Mouse (Mus musculus) bone marrow macrophage, adult 2 months (primary cell): ENCODE data around the gene A630001G21Rik. TPM values are rescaled to one million over a fixed set of nuclear protein-coding genes. Genes with fewer than 3 reads are reported as not detected.
"Not testable (repeated sequence)": the region's sequence is repeated elsewhere in the genome, so short reads cannot be mapped to it uniquely, and the experiment has no call there.

Source experiments
- H3K27ac ChIP-seq: 2 replicates; pipeline ENCODE4 v1.5.1; 2012; ENCODE audit warnings: low read depth, low read length; ENCODE audit not compliant: insufficient read depth
- H3K4me1 ChIP-seq: 2 replicates; pipeline ENCODE4 v1.6.1; 2012; ENCODE audit warnings: low read length; ENCODE audit not compliant: control insufficient read depth, insufficient read depth
- H3K4me3 ChIP-seq: 2 replicates; pipeline ENCODE4 v1.5.1; 2012; ENCODE audit warnings: mild to moderate bottlenecking, low read length, moderate library complexity; ENCODE audit not compliant: insufficient read depth
- CTCF ChIP-seq: IDR thresholded peaks from 2 replicates; pipeline ENCODE4 v1.5.1; 2012; ENCODE audit warnings: low read depth, mild to moderate bottlenecking, low read length, moderate library complexity
- POLR2A ChIP-seq: IDR thresholded peaks from 2 replicates; pipeline ENCODE4 v1.6.1; 2012; ENCODE audit warnings: mild to moderate bottlenecking, low read depth, low read length, borderline replicate concordance
- polyA plus RNA-seq: library from polyadenylated mRNA; stranded (reverse); fragments of >200 nt; gene quantifications from 2 replicates; pipeline ENCODE4 v1.2.4, GENCODE M21; 2012; ENCODE audit not compliant: missing spikeins, insufficient read depth, insufficient read length

The A630001G21Rik gene
- polyA plus RNA-seq = 110 and 111 TPM in 2 replicates

DNA sequence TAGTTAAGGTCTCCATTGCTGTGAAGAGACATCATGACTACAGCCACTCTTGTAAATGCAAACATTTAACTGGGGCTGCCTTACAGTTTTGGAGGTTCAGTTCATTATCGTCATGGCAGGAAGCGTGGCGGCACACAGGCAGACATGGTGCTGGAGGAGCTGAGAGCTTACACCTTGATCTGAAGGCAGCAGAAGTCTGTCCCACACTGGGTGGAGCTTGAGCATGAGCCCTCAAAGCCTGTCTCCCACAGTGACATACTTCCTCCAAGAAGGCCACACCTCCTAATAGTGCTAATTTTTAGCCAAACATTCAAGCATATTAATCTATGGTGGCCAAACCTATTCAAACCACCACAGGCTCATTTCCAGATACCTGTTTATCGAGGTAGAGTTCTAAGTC lies at the start of gene A630001G21Rik:
Gene A630001G21Rik, minus strand, starts transcription at position 208 of the 400 bp plus-strand sequence.
- Histone ChIP-seq H3K27ac (peak within 1 kb of the TSS; percentile 39), H3K4me3 (no peak within 1 kb of the TSS), H3K4me1 (peaks cover 54% of the 10 kb centered on the region)
- TF ChIP-seq CTCF (no peak), POLR2A (no peak)

DNA sequence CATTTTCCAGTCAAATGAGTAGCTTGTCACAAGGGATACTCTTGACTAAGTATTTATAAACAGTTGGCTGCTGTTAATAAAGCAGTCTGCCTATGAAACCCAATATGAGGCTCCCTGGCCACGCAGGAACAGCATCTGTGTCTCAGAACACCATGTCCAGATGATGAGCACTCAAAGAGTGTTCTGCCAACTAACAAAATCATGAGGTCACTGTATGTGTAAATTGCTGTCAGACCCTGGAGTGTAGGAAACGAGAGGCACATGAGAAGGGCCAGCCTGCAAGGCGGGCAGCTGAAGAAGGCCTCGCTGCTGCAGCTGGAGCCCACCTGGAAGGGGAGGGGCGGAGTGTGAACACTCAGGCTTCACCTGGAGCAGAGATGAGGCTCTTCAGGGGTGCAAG lies 48.7 kb upstream of the A630001G21Rik start:
- Histone ChIP-seq H3K4me3 (no peak overlapping the region), H3K27ac (peak overlapping the region; percentile 7; the same call in 1 of the 2 replicates), H3K4me1 (peaks cover 42% of the 10 kb centered on the region)
- TF ChIP-seq POLR2A (no peak), CTCF (no peak)

DNA sequence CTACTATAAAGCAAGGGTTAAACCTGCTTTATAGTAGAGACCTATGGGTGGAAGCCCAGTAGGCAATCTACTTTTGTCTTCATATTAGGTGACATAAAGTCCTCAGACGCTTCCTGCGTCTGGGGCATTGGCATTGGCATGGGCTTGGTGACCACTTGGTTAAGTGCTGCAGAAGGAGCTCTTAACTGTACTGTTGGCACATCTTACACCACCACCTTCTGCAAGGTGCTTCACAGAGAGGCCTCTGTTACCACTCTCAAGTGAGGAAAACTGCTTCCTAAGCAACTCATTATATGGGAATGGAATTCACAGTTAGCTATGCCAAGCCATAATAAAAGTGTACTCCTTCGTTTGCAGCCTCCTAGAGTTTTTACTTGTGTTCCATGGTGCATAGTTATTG lies 46.5 kb upstream of the A630001G21Rik start:
- TF ChIP-seq POLR2A = no peak
- TF ChIP-seq CTCF = no peak
- Histone ChIP-seq H3K27ac (no peak overlapping the region), H3K4me1 (peaks cover 34% of the 10 kb centered on the region), H3K4me3 (no peak overlapping the region)

DNA sequence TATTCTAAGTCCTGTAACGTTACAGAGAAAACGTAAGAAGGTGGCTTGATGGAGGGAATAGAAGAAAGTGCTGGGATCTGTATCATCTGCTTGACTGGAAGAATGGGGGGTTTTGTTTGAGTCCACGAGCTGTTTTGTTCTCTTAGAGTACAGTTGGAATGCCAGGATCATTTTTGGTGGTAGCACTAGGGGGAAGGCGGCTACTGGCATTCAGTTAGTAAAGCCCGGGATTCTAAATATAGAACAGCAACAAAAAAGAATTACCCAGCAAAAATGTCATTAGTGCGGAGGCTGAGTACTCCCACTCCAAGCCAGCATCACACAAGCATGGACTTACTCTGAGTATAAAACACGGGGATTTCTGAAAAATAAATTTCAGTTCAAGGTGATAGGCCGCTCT lies 43.8 kb upstream of the A630001G21Rik start:
- TF ChIP-seq CTCF (no peak), POLR2A (no peak)
- no peak overlapping the region for H3K4me3 ChIP-seq
- H3K4me1 ChIP-seq = peaks cover 19% of the 10 kb centered on the region
- no peak overlapping the region for H3K27ac ChIP-seq

DNA sequence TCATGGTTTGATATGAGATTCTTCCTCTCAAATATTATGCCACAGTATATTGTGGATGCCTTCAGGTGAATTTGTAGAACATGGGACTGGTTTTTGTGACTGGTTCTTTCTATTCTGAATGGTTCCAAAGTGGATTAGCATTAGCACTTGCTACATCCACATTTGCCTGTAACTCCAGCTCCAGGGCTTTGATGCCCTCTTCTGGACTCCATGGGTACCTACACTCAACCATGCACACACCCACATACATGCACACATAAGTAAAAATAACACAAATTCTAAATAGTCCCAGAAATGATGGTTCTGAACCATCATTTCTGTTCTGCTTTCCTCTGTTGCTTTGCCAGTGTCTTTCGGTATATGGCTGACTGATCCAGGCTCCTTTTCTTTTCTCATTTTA lies 41.3 kb upstream of the A630001G21Rik start:
- H3K4me1 ChIP-seq = peaks cover 13% of the 10 kb centered on the region
- H3K4me3 ChIP-seq = no peak overlapping the region
- TF ChIP-seq CTCF = no peak
- TF ChIP-seq POLR2A = no peak
- H3K27ac ChIP-seq = no peak overlapping the region

DNA sequence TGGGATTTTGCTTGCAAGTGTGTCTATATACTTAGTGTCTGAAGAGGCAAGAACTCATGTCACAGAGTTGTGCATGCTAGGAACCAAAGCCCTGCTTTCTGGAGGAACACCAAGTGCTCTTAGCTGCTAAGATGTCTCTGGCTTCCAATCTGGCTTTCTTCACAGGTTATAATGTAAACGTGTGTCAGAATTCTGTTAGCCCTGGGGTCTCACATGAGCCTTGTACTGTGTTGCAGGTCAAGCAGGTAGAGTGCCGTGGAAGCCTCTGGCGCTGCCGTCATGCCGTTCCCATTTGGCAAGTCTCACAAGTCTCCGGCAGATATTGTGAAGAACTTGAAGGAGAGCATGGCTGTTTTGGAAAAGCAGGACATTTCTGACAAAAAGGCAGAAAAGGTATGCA lies 39.7 kb upstream of the A630001G21Rik start:
- Histone ChIP-seq H3K27ac (no peak overlapping the region), H3K4me1 (peaks cover 28% of the 10 kb centered on the region), H3K4me3 (no peak overlapping the region)
- no peak for TF ChIP-seq POLR2A

DNA sequence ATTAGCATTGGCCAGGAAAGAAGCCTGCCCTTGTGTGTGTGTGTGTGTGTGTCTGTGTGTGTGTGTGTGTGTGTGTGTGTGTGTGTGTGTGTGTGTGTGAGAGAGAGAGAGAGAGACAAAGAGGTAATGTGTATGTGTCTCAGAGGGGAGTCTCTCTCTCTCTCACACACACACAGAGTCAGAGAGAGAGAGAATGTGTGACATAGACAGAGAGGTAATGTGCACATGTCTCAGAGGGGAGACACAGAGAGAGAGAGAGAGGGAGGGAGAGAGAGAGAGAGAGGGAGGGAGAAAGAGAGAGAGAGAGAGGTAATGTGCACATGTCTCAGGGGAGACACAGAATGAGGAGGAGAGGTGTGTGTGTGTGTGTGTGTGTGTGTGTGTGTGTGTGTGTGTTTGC lies 35.8 kb upstream of the A630001G21Rik start:
- H3K4me3 ChIP-seq, H3K27ac ChIP-seq: not testable (repeated sequence)
- peaks cover 52% of the 10 kb centered on the region for H3K4me1 ChIP-seq

DNA sequence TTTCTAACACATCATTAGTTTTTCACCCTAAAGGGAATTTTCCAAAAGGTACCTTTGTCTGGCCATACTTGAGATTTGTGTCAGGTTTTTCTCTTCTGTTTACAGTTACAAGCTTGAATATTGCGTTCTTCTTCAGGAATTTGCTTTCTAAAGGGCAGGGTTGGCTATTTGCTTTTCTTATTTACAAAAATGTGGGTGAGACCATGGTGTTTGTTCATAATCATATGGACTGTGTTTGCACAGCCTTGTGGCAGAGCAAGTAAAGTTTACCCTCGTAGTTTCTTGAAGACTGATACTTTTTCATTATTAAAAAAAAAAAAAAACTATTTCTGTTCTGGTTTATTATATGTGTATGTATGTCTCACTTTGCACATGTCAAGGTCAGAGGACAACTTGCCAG lies 32.3 kb upstream of the A630001G21Rik start:
- H3K4me1 ChIP-seq = peaks cover 62% of the 10 kb centered on the region

DNA sequence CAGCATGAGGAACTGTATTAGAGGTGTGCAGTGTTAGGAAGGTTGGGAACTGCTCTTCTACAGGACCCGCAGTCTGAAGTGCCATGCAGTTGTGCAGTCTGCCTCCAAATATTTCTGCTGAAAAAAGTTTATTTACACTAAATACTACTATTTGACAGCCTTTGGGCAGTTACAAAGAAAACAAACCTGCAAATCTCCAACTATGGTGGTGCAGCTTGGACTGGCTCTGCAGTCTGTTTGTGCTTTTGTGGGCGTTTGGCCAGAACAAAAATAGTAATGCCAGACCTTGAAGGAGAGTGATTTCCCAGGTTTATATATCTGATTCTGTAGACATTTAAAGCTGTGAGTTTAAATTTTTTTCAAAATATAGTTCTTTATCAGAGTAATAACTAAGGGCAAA lies 31.9 kb upstream of the A630001G21Rik start:
- TF ChIP-seq CTCF = no peak
- Histone ChIP-seq H3K4me1 (peaks cover 62% of the 10 kb centered on the region), H3K4me3 (no peak overlapping the region), H3K27ac (0 out of 2 replicates have a peak overlapping the region, but pooled peaks have one; percentile 1)

More for the DNA sequence above, 32.3 kb upstream of the A630001G21Rik start:
- Histone ChIP-seq H3K27ac (no peak overlapping the region), H3K4me3 (no peak overlapping the region)
- no peak for TF ChIP-seq CTCF
- TF ChIP-seq POLR2A = no peak

DNA sequence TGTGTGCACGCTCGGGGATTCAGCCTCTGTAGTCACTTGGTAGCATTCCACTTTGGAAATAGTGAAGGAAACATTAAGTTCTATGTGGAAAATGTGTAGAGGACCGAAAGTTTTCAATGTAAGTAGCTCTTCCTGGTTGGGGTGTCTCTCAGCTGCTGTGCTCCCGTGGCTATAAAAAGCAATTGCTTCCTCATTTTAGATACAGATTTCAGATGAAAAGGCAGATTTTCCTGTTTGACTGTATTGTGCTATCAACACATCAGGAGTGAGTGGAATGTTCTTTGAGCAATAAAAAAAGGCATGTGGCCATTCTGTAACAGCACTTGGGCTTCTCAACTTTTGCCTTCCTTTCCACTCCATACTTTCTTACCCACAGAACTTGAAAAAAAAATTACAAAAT lies 30.8 kb upstream of the A630001G21Rik start:
- Histone ChIP-seq H3K27ac (peak overlapping the region; percentile 87), H3K4me3 (peak overlapping the region; percentile 10; the same call in 1 of the 2 replicates), H3K4me1 (peaks cover 53% of the 10 kb centered on the region)
- TF ChIP-seq CTCF = no peak
- no peak for TF ChIP-seq POLR2A

DNA sequence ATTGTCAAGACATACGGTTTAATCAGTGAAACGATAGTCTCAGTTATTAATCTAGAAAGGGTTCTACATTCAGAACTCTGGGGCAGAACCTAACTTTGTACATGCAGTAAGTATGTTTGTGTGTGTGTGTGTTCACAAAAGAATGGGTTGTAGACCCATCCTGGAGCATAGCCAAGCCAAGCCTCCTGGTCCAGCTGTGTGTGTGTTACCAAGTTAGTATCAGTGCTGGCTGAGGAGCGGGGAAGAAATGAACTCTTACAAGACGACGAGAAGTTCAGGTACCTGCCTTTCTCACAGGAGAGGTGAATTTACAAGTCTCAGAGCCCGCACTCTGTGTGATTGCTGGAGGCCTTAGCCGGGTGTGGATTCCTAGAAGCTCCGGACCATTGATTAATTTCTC lies 26.1 kb upstream of the A630001G21Rik start:
- H3K27ac ChIP-seq = no peak overlapping the region
- H3K4me3 ChIP-seq = no peak overlapping the region
- H3K4me1 ChIP-seq = peaks cover 26% of the 10 kb centered on the region
- no peak for TF ChIP-seq POLR2A
- TF ChIP-seq CTCF = no peak
